12 mouse cellular contexts compared by ENCODE assay signal in the genomic region with DNA sequence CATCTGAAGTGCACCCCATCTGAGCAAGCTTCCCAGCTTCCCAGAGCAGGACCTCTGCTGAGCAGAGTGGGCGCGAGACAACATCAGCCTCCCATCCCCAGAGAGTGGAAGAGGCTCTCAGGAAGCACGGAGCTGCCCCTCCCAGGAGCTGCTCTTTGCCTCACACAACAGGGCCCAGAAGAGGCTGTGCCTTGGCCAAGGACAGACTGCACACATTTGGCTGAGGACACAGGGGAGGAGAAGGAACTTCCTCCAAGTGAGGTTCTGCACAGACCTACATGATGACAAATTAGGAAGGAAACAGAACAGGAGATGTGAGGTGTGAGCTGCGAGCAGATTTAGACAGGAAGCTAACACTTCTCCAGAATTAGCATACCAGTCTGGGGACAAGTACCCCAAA. TPM values are rescaled to one million over a fixed set of nuclear protein-coding genes. Genes with fewer than 3 reads are reported as not detected.
A peak's percentile ranks its signal among the peaks of the same experiment; 100 is the strongest.
DNase-seq lines count a peak whose midpoint lies in the region; ATAC-seq lines count a peak whose summit lies in the region.
"Had no signal": no experiment of that assay in that cellular context is flagged by ENCODE, and none has a peak within 500 bp of the region (broad histone marks: within the 10 kb centered on the region; RNA-seq: fewer than 3 reads in every experiment).

No protein-coding gene starts in this region.

- ATAC-seq in common myeloid progenitor, adult 5-6 weeks (replicated peaks; ENCODE audit: low read depth, poor library complexity, severe bottlenecking), result peak; percentile 58; the same call in 1 of the 2 replicates
- ATAC-seq: hindbrain, postnatal 0 days had no signal

- DNase-seq in cerebellum, adult 11-12 months, result peak; percentile 52
- DNase-seq in cerebellum, postnatal 4 days (ENCODE audit: low spot score in 2 of 2), result no peak
- peak; percentile 35 for DNase-seq in left cerebral cortex, adult 11 months (ENCODE audit: low spot score)
- DNase-seq in left cerebral cortex, adult 8-10 months (ENCODE audit: low spot score in 2 of 2), result no peak
- DNase-seq in A20 (ENCODE audit: low read depth, low spot score), result peak; percentile 23
- no peak for DNase-seq in thymus, postnatal 25 days
- no peak for DNase-seq in embryo, embryonic 9.5 days (ENCODE audit: extremely low spot score)
- DNase-seq: B cell, adult 2 months; lung, adult 18-20 months; thymus, postnatal 14 days had no signal

RNA-seq across cellular contexts. Expression of gene Cacnb4, which starts 38.4 kb away (rescaled TPM):
- total RNA-seq in left cerebral cortex, adult 8-10 months (2022), result 100 to 1,000 TPM; 146 to 175 (median 160) TPM
- total RNA-seq in common myeloid progenitor, adult 5-6 weeks (2017), result not detected in 2 replicates

Comparison
In these comparisons a context has a peak if more than half of its experiments do, and no peak if none do; other contexts are left out.
1. DNase-seq: peak in cerebellum, adult 11-12 months (single experiment), left cerebral cortex, adult 11 months (single experiment) and A20 (single experiment); none in cerebellum, postnatal 4 days (0 of 2), left cerebral cortex, adult 8-10 months (0 of 2), thymus, postnatal 25 days (single experiment) and embryo, embryonic 9.5 days (single experiment).
2. RNA of gene Cacnb4, which starts 38.4 kb away (total RNA-seq): 146 to 175 TPM in left cerebral cortex, adult 8-10 months; not detected in common myeloid progenitor, adult 5-6 weeks; every median in the first group is over 100 times any median in the second.